Mouse (Mus musculus) embryonic facial prominence, embryonic 11.5 days (tissue): ENCODE data around the gene Pih1d1. TPM values are rescaled to one million over a fixed set of nuclear protein-coding genes. Genes with fewer than 3 reads are reported as not detected.

Experiments
- ATAC-seq: fragments of 200-750 bp; cut with Nextera tagmentation; replicated peaks from 2 replicates; pipeline ENCODE4 v1.8.0; 2017; ENCODE audit warnings: low read depth; ENCODE audit not compliant: insufficient number of reproducible peaks, low FRiP score, low TSS enrichment
- DNase-seq: peaks from one replicate; pipeline ENCODE4 v3.0.0-alpha.2; 2015; ENCODE audit warnings: low spot score
- H3K27ac ChIP-seq: fragments of 300-500 bp; sonication (generic); replicated peaks from 2 replicates; pipeline ENCODE4 v1.5.1; 2014; ENCODE audit warnings: mild to moderate bottlenecking, low read depth, low read length, control low read depth
- H3K27me3 ChIP-seq: fragments of 300-500 bp; sonication (generic); 2 replicates; pipeline ENCODE4 v1.6.1; 2014; ENCODE audit warnings: mild to moderate bottlenecking, low read length, moderate library complexity, mixed read lengths; ENCODE audit not compliant: control insufficient read depth, insufficient read depth
- H3K36me3 ChIP-seq: fragments of 300-500 bp; sonication (generic); replicated peaks from 2 replicates; pipeline ENCODE4 v1.6.1; 2014; ENCODE audit warnings: low read depth, mild to moderate bottlenecking, low read length, moderate library complexity, mixed read lengths; ENCODE audit not compliant: control insufficient read depth, insufficient read depth
- H3K4me1 ChIP-seq: fragments of 300-500 bp; sonication (generic); 2 replicates; pipeline ENCODE4 v1.6.1; 2014; ENCODE audit warnings: low read length, mixed read lengths; ENCODE audit not compliant: control insufficient read depth, insufficient read depth
- H3K4me2 ChIP-seq: fragments of 300-500 bp; sonication (generic); 2 replicates; pipeline ENCODE4 v1.6.1; 2014; ENCODE audit warnings: low read depth, mild to moderate bottlenecking, control low read depth, low read length, moderate library complexity
- H3K4me3 ChIP-seq: fragments of 300-500 bp; sonication (generic); 2 replicates; pipeline ENCODE4 v1.5.1; 2014; ENCODE audit warnings: low read depth, low read length, control low read depth
- H3K9ac ChIP-seq: fragments of 300-500 bp; sonication (generic); replicated peaks from 2 replicates; pipeline ENCODE4 v1.6.1; 2014; ENCODE audit warnings: mild to moderate bottlenecking, control low read depth, low read length
- H3K9me3 ChIP-seq: fragments of 300-500 bp; sonication (generic); replicated peaks from 2 replicates; pipeline ENCODE4 v1.6.1; 2016; ENCODE audit warnings: mild to moderate bottlenecking, low read length, inconsistent platforms, mixed read lengths; ENCODE audit not compliant: control insufficient read depth
- WGBS: fragments of 180-500 bp; shearing (Covaris S2); extraction: QIAGEN DNeasy Blood & Tissue Kit; methylation state at CpG from one replicate; pipeline ENCODE4 v1.1.7; 2014; 5-methylcytosine and 5-hydroxymethylcytosine counted together
- polyA plus RNA-seq: library from polyadenylated mRNA; unstranded; fragments of >200 nt; fragmentation: Nextera tagmentation; extraction: Ambion mirVana; gene quantifications from 2 replicates; pipeline ENCODE4 v1.2.1, GENCODE M21; 2014

Gene Pih1d1
- polyA plus RNA-seq, 1 experiment from 2014 or later: 102 TPM

GRCm38 (mm10) chr7:45193871-45194785 lies 40.0 kb downstream of the Pih1d1 start:
- Histone ChIP-seq H3K4me1 (peaks cover 3% of the 10 kb centered on the region), H3K36me3 (no peaks in the 10 kb centered on the region), H3K9ac (no peak overlapping the region), H3K27ac (no peak overlapping the region), H3K4me3 (no peak overlapping the region), H3K4me2 (no peak overlapping the region), H3K27me3 (peaks cover 2% of the 10 kb centered on the region; the same call in 1 of the 2 replicates), H3K9me3 (no peaks in the 10 kb centered on the region)
- 75% methylated on average over 17 of the region's 17 CpGs for WGBS
- no peak for ATAC-seq
- DNase-seq: no peak

- Histone ChIP-seq H3K27ac (no peak overlapping the region), H3K36me3 (no peaks in the 10 kb centered on the region), H3K4me2 (no peak overlapping the region), H3K27me3 (no peaks in the 10 kb centered on the region), H3K9me3 (no peaks in the 10 kb centered on the region), H3K4me1 (peaks cover 3% of the 10 kb centered on the region), H3K9ac (no peak overlapping the region), H3K4me3 (no peak overlapping the region)
- 57% methylated on average over 13 of the region's 13 CpGs for WGBS
- DNase-seq (no peak), ATAC-seq (no peak)
These were observed 41.5 kb downstream of the Pih1d1 start for GRCm38 (mm10) chr7:45195341-45196175.

GRCm38 (mm10) chr7:45196176-45196535 lies 42.1 kb downstream of the Pih1d1 start:
- H3K9me3 ChIP-seq: no peaks in the 10 kb centered on the region
- no peak overlapping the region for H3K27ac ChIP-seq
- ATAC-seq: no peak
- H3K36me3 ChIP-seq: no peaks in the 10 kb centered on the region
- no peak overlapping the region for H3K4me3 ChIP-seq
- H3K4me1 ChIP-seq: peaks cover 3% of the 10 kb centered on the region
- H3K27me3 ChIP-seq: no peaks in the 10 kb centered on the region
- H3K4me2 ChIP-seq: no peak overlapping the region
- no peak for DNase-seq
- 77% methylated on average over 4 of the region's 4 CpGs for WGBS
- no peak overlapping the region for H3K9ac ChIP-seq

DNA sequence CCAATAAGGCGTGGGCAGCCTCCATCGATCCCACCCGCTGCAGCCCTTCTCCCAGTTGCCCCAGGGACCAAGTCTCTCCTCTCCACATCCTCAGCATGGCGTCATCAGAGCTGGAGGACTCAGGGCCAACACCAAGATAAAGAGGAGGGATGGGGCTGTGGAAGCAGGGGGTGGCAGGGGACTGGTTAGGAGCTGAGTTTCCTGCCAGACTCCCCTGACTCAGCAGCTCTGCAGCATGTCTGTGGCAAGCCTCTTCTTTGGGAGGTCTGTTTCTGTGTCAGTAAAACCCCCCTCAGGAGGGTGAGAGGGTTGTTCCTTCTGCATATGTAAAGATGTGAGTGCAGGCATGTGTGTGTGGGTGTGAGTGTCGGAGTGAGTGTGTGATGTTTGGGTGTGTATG lies 42.9 kb downstream of the Pih1d1 start:
- Histone ChIP-seq H3K36me3 (no peaks in the 10 kb centered on the region), H3K9me3 (no peaks in the 10 kb centered on the region), H3K4me3 (no peak overlapping the region), H3K9ac (no peak overlapping the region), H3K27ac (no peak overlapping the region), H3K4me1 (no peaks in the 10 kb centered on the region; the same call in 1 of the 2 replicates), H3K27me3 (no peaks in the 10 kb centered on the region), H3K4me2 (no peak overlapping the region)
- ATAC-seq (no peak), DNase-seq (no peak)
- WGBS: 70% methylated on average over 4 of the region's 5 CpGs

DNA sequence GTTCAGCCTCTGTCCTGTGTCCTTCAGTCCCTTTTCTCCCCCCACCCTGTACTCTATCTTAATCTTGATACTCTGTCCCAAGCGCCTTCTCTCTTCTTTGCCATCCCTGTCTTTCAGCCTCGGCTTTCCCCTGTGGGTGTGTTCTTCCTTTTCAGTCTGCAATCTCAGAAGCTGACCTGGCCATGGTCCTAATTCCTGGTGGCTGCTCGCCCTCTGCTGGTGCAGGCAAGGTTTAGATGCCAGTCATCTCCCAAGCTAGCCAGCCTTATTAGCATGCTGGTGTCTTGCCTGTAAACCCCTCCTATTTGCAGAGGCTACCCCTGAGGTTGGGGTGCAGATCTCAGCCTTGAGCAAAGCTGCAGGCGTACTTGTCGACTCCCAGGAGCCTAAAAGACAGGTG lies 44.3 kb downstream of the Pih1d1 start:
- peak; percentile 80 for DNase-seq
- Histone ChIP-seq H3K36me3 (no peaks in the 10 kb centered on the region), H3K27me3 (no peaks in the 10 kb centered on the region), H3K9me3 (no peaks in the 10 kb centered on the region), H3K4me1 (no peaks in the 10 kb centered on the region), H3K9ac (no peak overlapping the region), H3K27ac (no peak overlapping the region), H3K4me2 (no peak overlapping the region), H3K4me3 (no peak overlapping the region)
- WGBS: 12% methylated on average over 5 of the region's 5 CpGs
- ATAC-seq: no peak

DNA sequence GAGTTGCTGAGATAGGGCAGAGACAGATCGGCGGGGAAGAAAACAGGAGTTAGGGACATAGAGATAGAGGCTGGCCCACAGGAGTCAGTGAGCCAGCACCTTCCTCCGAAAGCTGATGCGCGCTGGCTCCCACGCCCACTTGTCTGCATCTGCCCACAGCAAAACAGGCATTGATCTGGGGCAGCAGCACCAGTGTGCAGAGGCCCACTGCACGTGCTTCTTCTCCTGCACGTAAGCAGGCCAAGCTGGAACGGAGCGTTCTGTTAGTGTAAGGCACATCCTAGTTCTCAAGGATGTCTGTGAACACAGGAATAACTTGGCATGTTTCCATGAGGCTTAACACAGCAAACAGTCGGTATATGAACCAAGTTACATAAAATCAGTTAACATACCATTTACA lies 44.9 kb downstream of the Pih1d1 start:
- H3K4me3 ChIP-seq: no peak overlapping the region
- H3K9me3 ChIP-seq: no peaks in the 10 kb centered on the region
- no peak overlapping the region for H3K9ac ChIP-seq
- no peak overlapping the region for H3K27ac ChIP-seq
- no peaks in the 10 kb centered on the region for H3K4me1 ChIP-seq
- DNase-seq (no peak), ATAC-seq (no peak)
- WGBS: 84% methylated on average over 11 of the region's 11 CpGs
- H3K36me3 ChIP-seq: no peaks in the 10 kb centered on the region
- H3K4me2 ChIP-seq: no peak overlapping the region
- no peaks in the 10 kb centered on the region for H3K27me3 ChIP-seq

DNA sequence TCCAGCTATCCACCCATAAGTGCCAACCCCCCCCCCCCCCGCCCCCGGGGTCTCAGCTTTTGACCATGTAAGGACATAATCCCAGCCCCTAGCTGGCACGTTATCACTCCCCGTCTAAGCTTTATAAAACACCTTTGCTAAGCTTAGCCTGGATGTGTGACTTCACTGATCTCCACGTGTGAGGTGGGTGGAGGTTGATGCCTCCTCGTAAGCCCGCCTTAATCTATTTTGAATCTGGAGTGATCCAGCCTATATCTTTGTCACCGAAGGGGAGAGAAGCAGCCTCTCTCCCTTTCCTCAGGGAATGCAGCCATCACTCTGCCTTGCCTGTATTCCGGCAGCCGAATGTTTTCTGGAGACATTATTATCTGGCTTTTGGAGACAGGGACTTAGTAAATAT lies 48.6 kb downstream of the Pih1d1 start:
- 54% methylated on average over 10 of the region's 10 CpGs for WGBS
- ATAC-seq (no peak), DNase-seq (no peak)
- no peaks in the 10 kb centered on the region for H3K4me1 ChIP-seq
- H3K27ac ChIP-seq: no peak overlapping the region
- no peak overlapping the region for H3K4me3 ChIP-seq
- no peak overlapping the region for H3K4me2 ChIP-seq
- no peak overlapping the region for H3K9ac ChIP-seq
- no peaks in the 10 kb centered on the region for H3K9me3 ChIP-seq
- no peaks in the 10 kb centered on the region for H3K36me3 ChIP-seq
- H3K27me3 ChIP-seq: no peaks in the 10 kb centered on the region
